In genomic region chr11:88970202-88970732, GRCm38 (mm10) we compare ENCODE assay signal across 8 mouse cellular contexts. TPM values are rescaled to one million over a fixed set of nuclear protein-coding genes. Genes with fewer than 3 reads are reported as not detected.
DNase-seq lines count a peak whose midpoint lies in the region; ATAC-seq and TF ChIP-seq lines count a peak whose summit lies in the region.

Gene Coil, plus strand, starts transcription at chr11:88970252.

- peak; percentile 30; the same call in 1 of the 2 replicates for TF ChIP-seq EP300 in CH12.LX (IDR thresholded peaks at IDR 0.05; ENCODE audit: low read length)

- H3K4me2 ChIP-seq in CH12.LX (ENCODE audit: insufficient read depth, low read depth, poor library complexity, severe bottlenecking), result no peak within 1 kb of the TSS
- H3K4me2 ChIP-seq in intestine, embryonic 16.5 days (ENCODE audit: low read depth, low read length), result no peak within 1 kb of the TSS
- H3K4me2 ChIP-seq in neural tube, embryonic 13.5 days, result no peak within 1 kb of the TSS

- WGBS in intestine, embryonic 16.5 days, result 39% methylated on average over 2 of the region's 2 CpGs
- WGBS in neural tube, embryonic 13.5 days, result 40% methylated on average over 2 of the region's 2 CpGs

- peaks cover 27% of the 10 kb centered on the region for H3K27me3 ChIP-seq in CH12.LX (replicated peaks)
- no peaks in the 10 kb centered on the region for H3K27me3 ChIP-seq in intestine, embryonic 16.5 days (replicated peaks; ENCODE audit: control insufficient read depth, insufficient read depth, low read length)
- no peaks in the 10 kb centered on the region for H3K27me3 ChIP-seq in neural tube, embryonic 13.5 days

- peaks cover 0 to 2% of the 10 kb centered on the region in 2 experiments for H3K36me3 ChIP-seq in CH12.LX (replicated peaks in 1 of 2; ENCODE audit: control insufficient read depth in 1 of 2, insufficient read depth in 1 of 2, low read length in 1 of 2)
- no peaks in the 10 kb centered on the region for H3K36me3 ChIP-seq in intestine, embryonic 16.5 days (ENCODE audit: control insufficient read depth, insufficient read depth, low read length)
- H3K36me3 ChIP-seq in neural tube, embryonic 13.5 days, result no peaks in the 10 kb centered on the region

- in situ Hi-C loops in CH12.LX (cut with MboI; ENCODE audit: low pct_ligation_motif_present, low pct_unique_long_range_greater_than_20kb, low sequenced_read_pairs), result no loop called here

- no peak within 1 kb of the TSS for H3K27ac ChIP-seq in CH12.LX (ENCODE audit: insufficient read depth, low read depth)
- no peak within 1 kb of the TSS for H3K27ac ChIP-seq in intestine, embryonic 16.5 days (ENCODE audit: low read length)
- no peak within 1 kb of the TSS for H3K27ac ChIP-seq in neural tube, embryonic 13.5 days (replicated peaks)

- TF ChIP-seq RAD21 in CH12.LX (IDR thresholded peaks at IDR 0.05; ENCODE audit: low read depth, low read length), result no peak

- DNase-seq in heart, postnatal 4 days, result peak; percentile 25
- no peak for DNase-seq in heart, postnatal 36 days
- DNase-seq in CH12.LX (ENCODE audit: extremely low read depth) (no peak), liver (no peak)
- DNase-seq in brain, embryonic 14.5 days (ENCODE audit: low read depth), result peak; percentile 23
- no peak for DNase-seq in lung, postnatal 10 days

- no peak for TF ChIP-seq CTCF in CH12.LX (conservative IDR thresholded peaks at IDR 0.05 in 1 of 2, IDR thresholded peaks at IDR 0.05 in 1 of 2; ENCODE audit: low read depth in 2 of 2, low read length in 2 of 2)
- no peak for TF ChIP-seq CTCF in brain, embryonic 14.5 days (IDR thresholded peaks at IDR 0.05; ENCODE audit: borderline replicate concordance, extremely low read depth, insufficient read depth, insufficient read length)

- H3K79me2 ChIP-seq in CH12.LX (replicated peaks; ENCODE audit: control insufficient read depth, extremely low read depth, insufficient read depth, poor library complexity, severe bottlenecking), result peaks cover 9% of the 10 kb centered on the region

- no peaks in the 10 kb centered on the region for H3K9me3 ChIP-seq in CH12.LX (replicated peaks; ENCODE audit: low read length)
- H3K9me3 ChIP-seq in intestine, embryonic 16.5 days (ENCODE audit: control insufficient read depth, low read length), result no peaks in the 10 kb centered on the region
- no peaks in the 10 kb centered on the region for H3K9me3 ChIP-seq in neural tube, embryonic 13.5 days

- H3K4me3 ChIP-seq in CH12.LX (replicated peaks in 1 of 3; ENCODE audit: low read depth in 2 of 3, low read length in 2 of 3, poor library complexity in 1 of 3), result no peak within 1 kb of the TSS
- H3K4me3 ChIP-seq in intestine, embryonic 16.5 days (ENCODE audit: low read length), result no peak within 1 kb of the TSS
- H3K4me3 ChIP-seq in neural tube, embryonic 13.5 days, result no peak within 1 kb of the TSS

- dilution Hi-C loops in CH12.LX (cut with MboI; ENCODE audit: extremely low pct_ligation_motif_present, extremely low pct_unique_long_range_greater_than_20kb, low sequenced_read_pairs), result no loop called here

- peaks cover 5 to 16% of the 10 kb centered on the region in 2 experiments; a peak in 3 of 4 replicates for H3K4me1 ChIP-seq in CH12.LX (ENCODE audit: control insufficient read depth in 1 of 2, insufficient read depth in 2 of 2)
- H3K4me1 ChIP-seq in intestine, embryonic 16.5 days (ENCODE audit: control insufficient read depth, insufficient read depth, low read length), result 0 out of 2 replicates have a peak, but pooled peaks cover 4% of the 10 kb centered on the region
- H3K4me1 ChIP-seq in neural tube, embryonic 13.5 days (replicated peaks), result peaks cover 9% of the 10 kb centered on the region

- intact Hi-C loops in heart, postnatal 36 days (cut with DNase I), result loop anchor here (5.0 kb wide), 2 partner anchors 63 to 123 kb away; no protein-coding TSS in a partner anchor

- no peak for TF ChIP-seq POLR2A in CH12.LX (IDR thresholded peaks at IDR 0.05; ENCODE audit: low read depth, low read length)
- no peak for TF ChIP-seq POLR2A in brain, embryonic 14.5 days (IDR thresholded peaks at IDR 0.05; ENCODE audit: borderline replicate concordance, extremely low read depth, insufficient read depth, insufficient read length, poor library complexity, severe bottlenecking)

- 0 out of 2 replicates have a peak, but pooled peaks have one; percentile 8 for ATAC-seq in intestine, embryonic 16.5 days
- ATAC-seq in neural tube, embryonic 13.5 days (ENCODE audit: low read depth), result no peak

- no peak within 1 kb of the TSS for H3K9ac ChIP-seq in CH12.LX (ENCODE audit: insufficient read depth, low read depth)
- no peak within 1 kb of the TSS for H3K9ac ChIP-seq in intestine, embryonic 16.5 days (ENCODE audit: low read depth, low read length)
- H3K9ac ChIP-seq in neural tube, embryonic 13.5 days, result no peak within 1 kb of the TSS

TF ChIP-seq in CH12.LX, 34 proteins besides CTCF, POLR2A, EP300 and RAD21:
- TF ChIP-seq E2F4 (IDR thresholded peaks at IDR 0.05; ENCODE audit: insufficient replicate concordance, low read depth, low read length) (no peak), KAT2A (IDR thresholded peaks at IDR 0.05; ENCODE audit: insufficient replicate concordance, low read length) (0 out of 2 replicates have a peak, but pooled peaks have one; percentile 29), MAX (IDR thresholded peaks at IDR 0.05; ENCODE audit: low read length) (no peak), NELFE (IDR thresholded peaks at IDR 0.05; ENCODE audit: low read depth, low read length) (0 out of 2 replicates have a peak, but pooled peaks have one; percentile 17), IRF4 (IDR thresholded peaks at IDR 0.05; ENCODE audit: low read depth, low read length) (0 out of 2 replicates have a peak, but pooled peaks have one; percentile 20), NRF1 (IDR thresholded peaks at IDR 0.05; ENCODE audit: low read depth, low read length) (0 out of 2 replicates have a peak, but pooled peaks have one; percentile 21)

RNA-seq across cellular contexts. Expression of gene Coil, which starts in this region (rescaled TPM):
- 1 to 10 TPM; 7.6 to 9.0 TPM for total RNA-seq in heart, postnatal 4 days (2021)
- total RNA-seq in heart, postnatal 36 days (2021), result 1 to 10 TPM; 4.9 TPM
- total RNA-seq in CH12.LX (2012; rRNA removed) (28.5 and 33.0 TPM in 2 replicates), CH12.LX (2014; rRNA removed) (37.4 and 41.3 TPM in 2 replicates)
- polyA plus RNA-seq in CH12.LX (2012; ENCODE audit: insufficient read length, low read depth), result 35.2 and 35.4 TPM in 2 replicates
- polyA plus RNA-seq in brain, embryonic 14.5 days (2012; rRNA removed), result 28.9 and 31.3 TPM in 2 replicates
- 9.8 and 10.1 TPM in 2 replicates for polyA plus RNA-seq in intestine, embryonic 16.5 days (2015; fragmentation: Nextera tagmentation; extraction: Ambion mirVana)
- 27.5 and 28.0 TPM in 2 replicates for polyA plus RNA-seq in neural tube, embryonic 13.5 days (2015; fragmentation: Nextera tagmentation; extraction: Ambion mirVana)

Comparison
In these comparisons a context has a peak if more than half of its experiments do, and no peak if none do; other contexts are left out.
1. DNase-seq: peak in heart, postnatal 4 days (single experiment) and brain, embryonic 14.5 days (single experiment); none in heart, postnatal 36 days (0 of 2), CH12.LX (single experiment), liver (single experiment) and lung, postnatal 10 days (single experiment).